Mouse (Mus musculus) liver, postnatal 0 days (tissue): Measurements from ENCODE around the gene Mpg.

ENCODE experiments used
- CTCF ChIP-seq: sonication (generic); IDR thresholded peaks from 2 replicates; pipeline ENCODE4 v1.5.1; 2016; ENCODE audit warnings: antibody characterized with exemption, low read depth
- EP300 ChIP-seq: IDR thresholded peaks from 2 replicates; pipeline ENCODE4 v1.6.1; 2016; ENCODE audit warnings: antibody characterized with exemption, low read depth, mild to moderate bottlenecking

DNA sequence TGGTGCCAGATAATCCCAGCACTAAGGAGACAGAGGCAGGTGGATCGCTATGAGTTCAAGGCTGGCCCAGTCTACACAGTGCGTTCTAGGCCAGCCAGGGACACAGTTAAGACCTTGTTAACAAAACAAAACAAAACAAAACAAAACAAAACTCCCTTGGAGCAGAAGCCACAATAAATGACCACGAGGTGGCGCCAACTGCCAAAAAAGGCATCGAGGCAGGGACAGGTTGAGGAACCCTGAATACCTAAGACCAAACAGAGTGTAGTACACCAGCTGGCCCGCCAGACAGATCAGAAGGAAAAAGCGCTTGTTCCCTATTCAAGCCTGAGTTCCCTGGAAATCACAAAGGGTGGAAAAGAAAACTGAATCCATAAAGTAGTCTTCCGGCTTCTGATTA, 9.5 kb upstream of the Mpg start:
- TF ChIP-seq CTCF = peak; percentile 97
- TF ChIP-seq EP300 = no peak
